Mouse (Mus musculus) forebrain, postnatal 0 days (tissue): ENCODE results near the gene Gm1604a. TPM values are rescaled to one million over a fixed set of nuclear protein-coding genes. Genes with fewer than 3 reads are reported as not detected.
"Not testable (repeated sequence)": the region's sequence is repeated elsewhere in the genome, so short reads cannot be mapped to it uniquely, and the experiment has no call there.

Experiments used
- ATAC-seq: fragments of 200-750 bp; cut with Nextera tagmentation; 2 replicates; pipeline ENCODE4 v1.8.0; 2017; ENCODE audit warnings: mild to moderate bottlenecking, moderate library complexity
- DNase-seq: peaks from one replicate; pipeline ENCODE4 v3.0.0-alpha.2; 2015
- H3K27ac ChIP-seq: fragments of 300-500 bp; sonication (generic); 2 replicates; pipeline ENCODE4 v1.5.1; 2014; ENCODE audit warnings: low read depth, mild to moderate bottlenecking, antibody characterized with exemption, low read length, moderate library complexity, mixed read lengths
- H3K27me3 ChIP-seq: fragments of 300-500 bp; sonication (generic); 2 replicates; pipeline ENCODE4 v1.6.1; 2014; ENCODE audit warnings: mild to moderate bottlenecking, low read length, mixed read lengths; ENCODE audit not compliant: insufficient read depth
- H3K36me3 ChIP-seq: fragments of 300-500 bp; sonication (generic); 2 replicates; pipeline ENCODE4 v1.6.1; 2014; ENCODE audit warnings: mild to moderate bottlenecking, moderate library complexity; ENCODE audit not compliant: insufficient read depth
- H3K4me1 ChIP-seq: fragments of 300-500 bp; sonication (generic); 2 replicates; pipeline ENCODE4 v1.6.1; 2014; ENCODE audit warnings: antibody characterized with exemption; ENCODE audit not compliant: insufficient read depth
- H3K4me2 ChIP-seq: fragments of 300-500 bp; sonication (generic); 2 replicates; pipeline ENCODE4 v1.6.1; 2014; ENCODE audit warnings: low read depth, mild to moderate bottlenecking, moderate library complexity
- H3K4me3 ChIP-seq: fragments of 300-500 bp; sonication (generic); 2 replicates; pipeline ENCODE4 v1.5.1; 2014; ENCODE audit warnings: low read depth, low read length, mixed read lengths
- H3K9ac ChIP-seq: fragments of 300-500 bp; sonication (generic); 2 replicates; pipeline ENCODE4 v1.6.1; 2014; ENCODE audit warnings: mild to moderate bottlenecking
- H3K9me3 ChIP-seq: fragments of 300-500 bp; sonication (generic); 2 replicates; pipeline ENCODE4 v1.6.1; 2016; ENCODE audit warnings: low read length
- WGBS: fragments of 180-500 bp; shearing (Covaris S2); extraction: QIAGEN DNeasy Blood & Tissue Kit; methylation state at CpG from one replicate; pipeline ENCODE4 v1.1.7; 2014; 5-methylcytosine and 5-hydroxymethylcytosine counted together
- polyA plus RNA-seq: library from polyadenylated mRNA; unstranded; fragments of >200 nt; fragmentation: Nextera tagmentation; extraction: Ambion mirVana; gene quantifications from 2 replicates; pipeline ENCODE4 v1.2.1, GENCODE M21; 2015
- total RNA-seq: library from RNA; depleted of rRNA; stranded (reverse); fragments of >200 nt; gene quantifications from 2 replicates; pipeline ENCODE4 v1.2.3, GENCODE M21; 2014; rRNA removed

The Gm1604a gene
- total and polyA plus RNA-seq, 2 experiments from 2014 or later = 0.57 TPM; not detected in 1

DNA sequence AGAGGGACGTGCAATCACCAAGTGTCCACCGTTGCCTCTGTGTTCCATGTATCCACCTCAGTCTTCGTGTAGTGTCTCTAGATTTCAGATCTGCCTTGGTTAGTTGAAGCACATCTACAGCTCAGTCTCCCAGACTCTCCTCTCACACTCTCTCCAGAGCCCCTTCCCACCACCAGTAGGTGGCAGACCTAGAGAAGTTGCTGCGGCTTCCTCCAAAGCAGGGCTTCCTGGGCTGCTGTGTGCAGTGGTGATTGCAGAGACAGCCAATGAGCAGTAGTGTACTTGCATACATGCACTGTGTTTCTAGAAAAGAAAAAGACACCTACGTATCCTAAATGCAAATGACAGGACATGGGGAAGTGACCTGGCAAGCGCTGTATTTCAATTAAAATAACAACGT, 77.6 kb downstream of the Gm1604a start:
- H3K4me3 ChIP-seq, H3K9me3 ChIP-seq, H3K4me1 ChIP-seq, H3K4me2 ChIP-seq, H3K36me3 ChIP-seq, DNase-seq, H3K27me3 ChIP-seq, H3K9ac ChIP-seq, H3K27ac ChIP-seq: not testable (repeated sequence)
- peak; percentile 58 for ATAC-seq
- WGBS = no CpG with 5 or more reads among the region's 7 CpGs

DNA sequence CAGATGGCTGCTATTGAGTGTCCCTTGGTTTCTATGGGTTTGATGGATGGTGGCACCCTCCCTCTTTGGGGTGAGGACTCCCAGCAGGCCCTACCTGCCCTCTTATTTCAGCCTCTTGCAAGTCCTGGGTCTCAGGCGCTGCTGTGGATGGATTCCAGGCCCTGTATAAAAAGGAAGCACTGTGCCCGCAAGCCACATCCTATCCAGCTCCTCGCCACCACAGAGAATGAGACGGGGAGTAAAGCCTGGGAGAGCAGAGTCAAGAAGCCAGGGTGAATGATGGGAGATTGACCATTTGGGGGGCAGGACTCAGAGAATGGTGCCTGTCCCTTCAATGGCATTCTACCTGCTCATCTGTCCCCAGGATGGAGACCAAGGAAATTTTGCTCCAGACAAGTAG, 86.3 kb downstream of the Gm1604a start:
- H3K27ac ChIP-seq, H3K4me3 ChIP-seq, ATAC-seq, H3K9me3 ChIP-seq, H3K27me3 ChIP-seq, H3K9ac ChIP-seq, H3K36me3 ChIP-seq, H3K4me1 ChIP-seq, DNase-seq, H3K4me2 ChIP-seq: not testable (repeated sequence)
- 89% methylated on average over 3 of the region's 4 CpGs for WGBS

DNA sequence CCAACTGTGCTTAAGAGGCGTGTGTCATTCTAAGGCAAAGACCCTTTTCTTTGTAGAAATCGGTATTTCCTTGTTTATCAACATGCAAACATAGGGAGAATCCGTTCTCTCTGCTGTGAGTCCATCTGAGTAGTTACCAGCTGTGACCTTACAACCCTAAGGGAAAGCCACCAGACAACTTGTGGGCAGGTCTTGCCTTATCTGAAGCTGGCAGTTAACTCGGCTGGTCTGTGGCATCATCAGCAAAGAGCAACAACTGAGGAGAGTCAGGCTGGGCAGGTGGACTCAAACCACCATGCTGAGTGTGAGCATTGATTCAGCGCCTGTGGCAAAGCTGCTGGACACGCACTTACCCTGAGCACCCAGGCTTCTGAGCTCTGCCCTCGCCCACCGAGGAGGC, 90.9 kb downstream of the Gm1604a start:
- H3K36me3 ChIP-seq, H3K4me2 ChIP-seq, H3K4me3 ChIP-seq, H3K4me1 ChIP-seq, H3K27me3 ChIP-seq, H3K9me3 ChIP-seq, ATAC-seq, H3K9ac ChIP-seq, H3K27ac ChIP-seq, DNase-seq: not testable (repeated sequence)
- WGBS = 89% methylated on average over 6 of the region's 8 CpGs

DNA sequence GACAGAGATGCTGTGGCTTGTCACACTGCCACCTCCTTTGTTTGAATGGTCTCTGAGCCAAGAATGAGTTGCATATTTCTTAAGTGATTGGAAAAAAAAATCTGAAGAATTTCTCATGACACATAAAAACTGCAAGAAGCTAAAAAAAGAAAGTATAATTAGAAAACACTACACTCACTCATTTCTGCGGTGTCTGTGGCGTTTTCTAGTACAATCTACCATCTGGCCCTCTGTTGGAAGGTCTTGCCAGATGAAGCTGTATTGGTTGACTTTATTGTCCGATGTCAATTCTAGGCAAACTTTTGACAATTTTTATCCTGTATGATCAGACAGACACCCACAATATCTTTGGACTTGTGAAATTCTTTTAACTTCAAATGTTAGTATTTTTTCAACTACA, 95.5 kb downstream of the Gm1604a start:
- H3K4me1 ChIP-seq, ATAC-seq, H3K4me3 ChIP-seq, H3K36me3 ChIP-seq, H3K9me3 ChIP-seq, H3K9ac ChIP-seq, H3K27ac ChIP-seq, H3K4me2 ChIP-seq, H3K27me3 ChIP-seq: not testable (repeated sequence)
- WGBS = 52% methylated on average over 3 of the region's 3 CpGs
- DNase-seq = peak; percentile 36

DNA sequence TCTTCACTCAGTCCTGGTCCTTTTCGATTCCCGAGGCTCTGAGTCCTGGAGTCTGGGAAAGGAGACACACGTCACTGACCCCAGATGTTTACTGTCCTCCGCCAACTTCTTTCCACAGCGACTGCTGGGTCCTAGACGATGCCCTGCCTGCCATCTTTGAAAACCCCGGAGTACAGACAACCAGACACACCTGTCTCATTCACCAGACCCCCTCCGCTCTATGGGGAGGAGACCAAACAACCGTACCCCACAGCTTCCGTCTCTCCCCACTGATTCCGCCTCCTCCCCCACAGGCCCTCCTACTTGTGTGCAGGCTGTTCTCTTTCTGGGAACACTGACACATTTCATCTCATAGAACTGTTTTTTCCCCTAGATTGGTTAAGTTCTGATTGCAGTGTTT, 97.2 kb downstream of the Gm1604a start:
- H3K4me3 ChIP-seq, H3K4me1 ChIP-seq, ATAC-seq, H3K36me3 ChIP-seq, H3K27me3 ChIP-seq, H3K4me2 ChIP-seq, DNase-seq, H3K9me3 ChIP-seq, H3K9ac ChIP-seq, H3K27ac ChIP-seq: not testable (repeated sequence)
- WGBS = 84% methylated on average over 11 of the region's 11 CpGs

DNA sequence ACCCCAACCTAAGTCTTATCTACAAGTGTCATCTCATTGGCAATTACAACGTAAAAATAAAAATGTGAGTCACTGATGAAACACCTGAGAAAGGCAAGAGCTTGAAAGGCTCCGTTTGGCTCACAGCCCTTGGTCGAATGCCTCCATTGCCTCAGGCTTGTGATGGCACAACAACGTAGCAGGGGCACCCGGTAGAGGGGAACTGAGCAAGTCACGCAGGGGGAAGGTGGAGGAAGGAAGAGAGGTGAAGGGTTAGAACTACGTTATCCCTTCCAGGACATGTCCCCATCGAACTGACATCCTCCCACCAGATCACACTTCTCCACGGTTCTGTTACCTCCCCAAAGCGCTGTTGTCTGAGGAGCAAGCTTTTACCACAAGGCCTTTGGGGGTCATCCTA, 101.1 kb downstream of the Gm1604a start:
- not testable (repeated sequence) for H3K4me3 ChIP-seq, H3K36me3 ChIP-seq, H3K27me3 ChIP-seq, H3K4me1 ChIP-seq, H3K4me2 ChIP-seq, DNase-seq, ATAC-seq, H3K9me3 ChIP-seq, H3K27ac ChIP-seq, H3K9ac ChIP-seq
- WGBS = 89% methylated on average over 6 of the region's 10 CpGs

DNA sequence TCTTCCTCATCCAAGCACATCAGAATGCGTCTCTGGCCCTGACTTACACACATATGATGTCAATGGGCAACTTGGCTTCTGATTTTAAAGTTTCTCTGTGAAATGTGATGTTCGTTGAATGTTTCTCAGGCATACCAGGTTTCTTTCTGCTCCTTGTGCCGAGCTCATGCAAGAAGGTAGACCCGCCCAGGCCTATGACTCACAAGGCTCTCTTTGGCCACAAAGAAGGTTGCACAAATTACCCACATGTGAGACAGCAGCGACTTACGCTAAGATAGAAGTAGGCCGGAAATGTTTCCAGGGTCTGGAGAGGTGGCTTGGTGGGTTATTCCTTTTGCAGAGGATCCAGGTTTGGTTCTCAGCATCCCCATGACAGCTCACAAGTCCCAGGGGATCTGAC, 108.6 kb downstream of the Gm1604a start:
- DNase-seq, H3K27me3 ChIP-seq, H3K27ac ChIP-seq, H3K9me3 ChIP-seq, H3K36me3 ChIP-seq, ATAC-seq, H3K4me2 ChIP-seq, H3K4me3 ChIP-seq, H3K9ac ChIP-seq, H3K4me1 ChIP-seq: not testable (repeated sequence)
- WGBS = no CpG with 5 or more reads among the region's 7 CpGs

DNA sequence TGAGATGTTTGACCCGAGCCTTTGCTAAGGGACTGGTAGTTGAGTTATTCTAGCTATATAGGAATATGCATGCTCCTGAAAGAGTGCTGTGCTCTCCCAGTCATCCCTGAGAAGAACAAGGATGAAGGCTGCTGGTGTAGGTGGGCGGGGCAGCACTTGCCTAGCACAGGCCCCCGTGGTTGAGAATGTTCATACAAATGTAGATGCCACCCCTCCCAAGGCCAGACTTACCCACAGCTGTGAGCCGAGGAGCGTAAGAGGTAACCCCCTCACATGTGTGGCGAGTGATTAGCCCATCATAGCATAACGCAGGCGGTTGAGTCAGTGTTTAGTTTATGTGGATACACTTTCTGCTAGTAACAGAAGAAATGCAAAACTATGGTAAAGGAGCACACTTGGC, 109.9 kb downstream of the Gm1604a start:
- H3K9me3 ChIP-seq, H3K4me2 ChIP-seq, H3K27me3 ChIP-seq, H3K27ac ChIP-seq, H3K4me1 ChIP-seq, H3K9ac ChIP-seq, H3K36me3 ChIP-seq, DNase-seq, ATAC-seq, H3K4me3 ChIP-seq: not testable (repeated sequence)
- WGBS = 90% methylated on average over 7 of the region's 8 CpGs

Other genes with a start within 250 kb of the Gm1604a start
- gene Ezr, start 242.8 kb upstream of the Gm1604a start, total RNA-seq = 37.8 and 45.4 TPM in 2 replicates
- gene Ezr, start 242.8 kb upstream of the Gm1604a start, polyA plus RNA-seq = 51.6 and 60.2 TPM in 2 replicates
- 34.3 and 41.5 TPM in 2 replicates for gene Rsph3b, start 76.9 kb upstream of the Gm1604a start, total RNA-seq
- 50.0 and 60.2 TPM in 2 replicates for gene Rsph3b, start 76.9 kb upstream of the Gm1604a start, polyA plus RNA-seq
- 42.7 and 42.9 TPM in 2 replicates for gene Tagap1, start 64.4 kb upstream of the Gm1604a start, total RNA-seq
- 35.5 and 46.2 TPM in 2 replicates for gene Tagap1, start 64.4 kb upstream of the Gm1604a start, polyA plus RNA-seq
- gene Rnaset2b, start 54.9 kb upstream of the Gm1604a start, total RNA-seq = 25.3 and 46.0 TPM in 2 replicates
- gene Rnaset2b, start 54.9 kb upstream of the Gm1604a start, polyA plus RNA-seq = 102 and 107 TPM in 2 replicates
- 0.19 and 2.7 TPM in 2 replicates for gene Gm49721, start 46.7 kb upstream of the Gm1604a start, total RNA-seq
- 0.13 and 0.44 TPM in 2 replicates for gene Gm49721, start 46.7 kb upstream of the Gm1604a start, polyA plus RNA-seq
- 28.2 and 40.7 TPM in 2 replicates for gene Rps6ka2, start 144.5 kb downstream of the Gm1604a start, total RNA-seq
- gene Rps6ka2, start 144.5 kb downstream of the Gm1604a start, polyA plus RNA-seq = 12.0 and 16.8 TPM in 2 replicates